Mouse (Mus musculus): ENCODE results near the gene Fcgr3. TPM values are rescaled to one million over a fixed set of nuclear protein-coding genes. Genes with fewer than 3 reads are reported as not detected.
"Not testable (repeated sequence)": the region's sequence is repeated elsewhere in the genome, so short reads cannot be mapped to it uniquely, and the experiment has no call there.

Gene Fcgr3
- 100 to 1,000 TPM in 2 of 26 experiments, 10 to 100 TPM in 24; 11.2 to 126 (median 31.3) TPM for total RNA-seq (2018; cell fraction: chromatin; rRNA removed)
- total RNA-seq (2018; cell fraction: cytosol; rRNA removed) = 1,000 to 10,000 TPM in 1 of 26 experiments, 100 to 1,000 TPM in 25; 241 to 1,033 (median 488) TPM
- 100 to 1,000 TPM in 22 of 26 experiments, 10 to 100 TPM in 4; 68.5 to 379 (median 158) TPM for total RNA-seq (2018; cell fraction: nucleus; rRNA removed)
- 921 to 1,206 TPM (median 1,155 TPM) in 3 replicates for polyA plus RNA-seq (2018)

DNA sequence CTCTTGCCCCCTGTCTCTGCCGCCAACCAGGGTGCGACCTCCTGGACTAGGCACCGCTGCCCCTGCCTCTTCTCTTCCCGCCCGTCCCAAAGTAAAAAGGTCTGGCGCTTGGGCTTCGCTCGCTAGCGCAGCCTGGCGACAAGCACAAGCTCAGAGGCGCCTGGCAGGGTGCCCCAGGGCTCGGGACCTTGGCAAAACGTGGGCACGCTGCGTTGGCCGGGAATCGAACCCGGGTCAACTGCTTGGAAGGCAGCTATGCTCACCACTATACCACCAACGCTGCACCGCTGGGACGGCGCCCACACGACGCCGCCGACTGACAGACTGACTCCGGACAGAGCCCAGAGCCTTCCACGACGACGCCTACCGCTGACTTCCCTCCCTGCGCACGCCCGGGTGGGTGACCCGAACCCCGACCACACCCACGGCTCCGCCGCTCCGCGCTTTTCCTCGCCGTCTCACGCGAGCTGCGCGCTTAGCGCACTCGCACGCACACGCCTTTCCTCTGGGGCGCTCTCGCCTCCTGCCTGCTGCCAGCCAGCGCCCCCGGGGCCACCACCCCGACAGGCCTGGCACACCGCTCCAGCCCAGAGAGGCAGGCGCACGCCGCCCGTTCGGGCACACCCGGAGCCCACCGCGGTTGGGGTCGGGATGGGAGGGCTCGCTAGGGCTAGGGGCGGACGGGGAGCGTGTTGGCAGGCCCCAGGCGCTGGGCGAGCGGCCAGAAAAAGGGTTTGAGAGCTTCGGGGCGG is at the start of gene Fcgr3:
Fcgr3 (minus strand) TSS at position 445 of the 752 bp plus-strand sequence.
- 4% methylated on average over 31 of the region's 75 CpGs for WGBS (ENCODE audit: missing documents)
- H3K36me3 ChIP-seq (ENCODE audit: inconsistent target); H3K79me2 ChIP-seq (ENCODE audit: inconsistent target); H3K4me3 ChIP-seq (ENCODE audit: inconsistent target); H3K27ac ChIP-seq: not testable (repeated sequence)

DNA sequence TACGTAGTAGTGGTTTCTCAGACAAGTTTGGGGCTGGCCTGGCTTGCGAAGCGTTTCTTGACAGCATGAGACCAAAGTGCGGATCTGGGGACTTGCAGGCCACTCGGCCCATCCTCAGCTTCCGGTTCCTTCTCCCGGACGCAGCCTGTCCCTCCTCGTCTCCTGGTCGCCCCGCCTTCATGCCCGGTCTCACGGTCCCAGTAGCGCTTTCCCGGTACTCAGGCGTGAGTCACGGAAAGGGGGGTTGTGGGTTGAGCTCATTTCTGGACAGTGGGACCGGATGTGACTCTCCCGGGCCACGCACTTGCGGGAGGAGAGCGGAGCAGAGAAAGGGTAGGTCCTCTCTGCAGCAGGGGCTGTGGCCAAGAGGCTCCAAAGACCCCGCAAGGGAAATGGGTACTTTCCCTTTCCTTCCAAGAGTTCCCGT is 49.2 kb upstream of the Fcgr3 start, which contains the start of gene Cfap126:
Cfap126 (plus strand) TSS at position 46 of the 427 bp plus-strand sequence.
- Histone ChIP-seq H3K79me2 (ENCODE audit: inconsistent target) (no peaks in the 10 kb centered on the region), H3K36me3 (ENCODE audit: inconsistent target) (no peaks in the 10 kb centered on the region), H3K4me3 (ENCODE audit: inconsistent target) (peak within 1 kb of the TSS; percentile 38), H3K27ac (peak within 1 kb of the TSS; percentile 71)
- under 1% methylated on average over 24 of the region's 24 CpGs for WGBS (ENCODE audit: missing documents)

DNA sequence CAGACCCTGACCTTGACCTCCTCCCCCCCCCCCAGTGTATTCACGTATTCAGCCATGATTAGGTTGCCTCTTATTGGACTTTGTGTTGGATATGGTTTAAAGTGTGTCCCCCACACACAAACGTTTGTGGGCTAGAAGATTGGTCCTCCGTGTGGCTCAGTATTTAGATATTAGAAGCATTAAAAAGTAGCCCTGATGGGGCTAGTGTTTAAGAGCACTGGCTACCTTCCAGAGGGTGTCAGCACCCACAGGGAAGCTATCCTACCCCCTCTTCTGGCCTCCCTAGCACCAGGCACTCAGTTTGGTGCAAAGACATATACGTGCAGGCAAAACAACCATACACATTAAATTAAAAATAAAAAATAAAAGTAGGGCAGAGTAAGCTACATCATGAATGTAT is 48.3 kb upstream of the Fcgr3 start:
- Histone ChIP-seq H3K79me2 (ENCODE audit: inconsistent target) (no peaks in the 10 kb centered on the region), H3K27ac (peak overlapping the region; percentile 71; the same call in 1 of the 2 replicates), H3K4me3 (ENCODE audit: inconsistent target) (no peak overlapping the region), H3K36me3 (ENCODE audit: inconsistent target) (no peaks in the 10 kb centered on the region)
- 75% methylated on average over 3 of the region's 4 CpGs for WGBS (ENCODE audit: missing documents)

GRCm38 (mm10) chr1:171111781-171112575 is 47.2 kb upstream of the Fcgr3 start:
- H3K4me3 ChIP-seq (ENCODE audit: inconsistent target) = peak overlapping the region; percentile 54
- H3K27ac ChIP-seq = peak overlapping the region; percentile 61
- H3K79me2 ChIP-seq (ENCODE audit: inconsistent target) = no peaks in the 10 kb centered on the region
- WGBS (ENCODE audit: missing documents) = 1% methylated on average over 15 of the region's 15 CpGs
- no peaks in the 10 kb centered on the region for H3K36me3 ChIP-seq (ENCODE audit: inconsistent target)

DNA sequence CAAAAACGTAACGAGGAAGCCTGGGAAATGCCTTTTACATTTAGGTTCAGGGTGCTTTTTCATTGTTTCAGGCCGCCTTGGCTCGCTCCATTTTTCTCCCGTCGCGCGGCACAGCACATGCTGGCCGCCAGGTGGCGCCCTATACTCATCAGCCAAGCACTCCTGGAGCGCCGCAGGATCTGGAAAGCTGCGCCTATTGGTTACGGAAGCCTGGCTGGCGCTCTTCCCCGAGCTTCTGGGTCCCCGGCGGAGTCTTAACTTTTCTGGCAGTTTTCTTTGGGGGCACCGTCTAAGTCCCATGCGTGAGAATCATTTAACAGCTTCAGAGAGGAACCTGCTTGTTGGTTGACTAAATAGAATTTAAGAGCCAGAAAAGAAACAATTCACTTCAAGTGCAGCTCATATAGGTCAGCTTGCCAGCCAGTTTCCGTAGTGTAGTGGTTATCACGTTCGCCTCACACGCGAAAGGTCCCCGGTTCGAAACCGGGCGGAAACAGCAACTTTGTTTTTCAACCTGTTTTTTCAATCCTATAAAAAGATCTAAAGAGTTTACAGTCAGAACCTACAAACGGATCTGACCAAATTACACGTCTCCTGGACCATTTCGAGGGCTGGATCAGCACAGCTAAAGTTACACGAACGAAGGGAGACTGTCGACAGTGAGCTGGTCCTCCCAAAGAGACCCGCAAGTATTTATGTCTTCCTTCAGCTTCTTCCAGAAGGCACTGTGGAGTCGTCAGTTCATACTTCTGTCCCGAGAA is 46.5 kb upstream of the Fcgr3 start:
- WGBS (ENCODE audit: missing documents) = under 1% methylated on average over 37 of the region's 38 CpGs

GRCm38 (mm10) chr1:171110659-171111019 is 45.9 kb upstream of the Fcgr3 start:
- 50% methylated on average over 15 of the region's 15 CpGs for WGBS (ENCODE audit: missing documents)
- peak overlapping the region; percentile 54; the same call in 1 of the 2 replicates for H3K4me3 ChIP-seq (ENCODE audit: inconsistent target)
- no peaks in the 10 kb centered on the region for H3K36me3 ChIP-seq (ENCODE audit: inconsistent target)
- H3K79me2 ChIP-seq (ENCODE audit: inconsistent target) = no peaks in the 10 kb centered on the region
- H3K27ac ChIP-seq = no peak overlapping the region

More for the DNA sequence above, 46.5 kb upstream of the Fcgr3 start:
- Histone ChIP-seq H3K27ac (peak overlapping the region; percentile 61), H3K36me3 (ENCODE audit: inconsistent target) (no peaks in the 10 kb centered on the region), H3K4me3 (ENCODE audit: inconsistent target) (peak overlapping the region; percentile 54), H3K79me2 (ENCODE audit: inconsistent target) (no peaks in the 10 kb centered on the region)

GRCm38 (mm10) chr1:171109620-171110019 is 44.9 kb upstream of the Fcgr3 start:
- Histone ChIP-seq H3K27ac (no peak overlapping the region), H3K36me3 (ENCODE audit: inconsistent target) (no peaks in the 10 kb centered on the region), H3K79me2 (ENCODE audit: inconsistent target) (no peaks in the 10 kb centered on the region), H3K4me3 (ENCODE audit: inconsistent target) (no peak overlapping the region)
- WGBS (ENCODE audit: missing documents) = 88% methylated on average over 9 of the region's 9 CpGs

DNA sequence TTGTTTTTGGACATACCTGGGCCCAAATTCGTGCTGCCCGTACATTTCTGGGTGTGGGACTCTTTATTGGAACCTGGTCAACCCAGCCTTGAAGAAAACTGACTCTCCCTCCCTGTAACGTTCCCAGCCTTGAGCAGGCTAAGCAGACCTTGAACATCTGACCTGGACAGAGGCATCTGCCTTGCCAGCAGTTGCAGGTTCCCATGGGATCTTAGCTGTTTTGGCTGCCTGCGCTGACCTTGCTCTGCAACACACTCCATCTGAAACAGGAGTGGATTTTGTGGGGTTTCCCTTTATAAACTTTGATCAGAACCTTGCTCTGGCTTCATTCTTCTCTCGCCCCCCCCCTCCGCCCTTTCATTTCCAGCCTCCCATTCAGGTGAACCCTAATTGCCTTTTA is 40.5 kb upstream of the Fcgr3 start:
- 96% methylated on average over 6 of the region's 6 CpGs for WGBS (ENCODE audit: missing documents)
- Histone ChIP-seq H3K4me3 (ENCODE audit: inconsistent target) (no peak overlapping the region), H3K79me2 (ENCODE audit: inconsistent target) (no peaks in the 10 kb centered on the region), H3K36me3 (ENCODE audit: inconsistent target) (no peaks in the 10 kb centered on the region), H3K27ac (no peak overlapping the region)

GRCm38 (mm10) chr1:171103179-171103840 is 38.6 kb upstream of the Fcgr3 start:
- H3K79me2 ChIP-seq (ENCODE audit: inconsistent target) = no peaks in the 10 kb centered on the region
- H3K36me3 ChIP-seq (ENCODE audit: inconsistent target) = no peaks in the 10 kb centered on the region
- no peak overlapping the region for H3K27ac ChIP-seq
- 15% methylated on average over 10 of the region's 10 CpGs for WGBS (ENCODE audit: missing documents)
- peak overlapping the region; percentile 59 for H3K4me3 ChIP-seq (ENCODE audit: inconsistent target)

DNA sequence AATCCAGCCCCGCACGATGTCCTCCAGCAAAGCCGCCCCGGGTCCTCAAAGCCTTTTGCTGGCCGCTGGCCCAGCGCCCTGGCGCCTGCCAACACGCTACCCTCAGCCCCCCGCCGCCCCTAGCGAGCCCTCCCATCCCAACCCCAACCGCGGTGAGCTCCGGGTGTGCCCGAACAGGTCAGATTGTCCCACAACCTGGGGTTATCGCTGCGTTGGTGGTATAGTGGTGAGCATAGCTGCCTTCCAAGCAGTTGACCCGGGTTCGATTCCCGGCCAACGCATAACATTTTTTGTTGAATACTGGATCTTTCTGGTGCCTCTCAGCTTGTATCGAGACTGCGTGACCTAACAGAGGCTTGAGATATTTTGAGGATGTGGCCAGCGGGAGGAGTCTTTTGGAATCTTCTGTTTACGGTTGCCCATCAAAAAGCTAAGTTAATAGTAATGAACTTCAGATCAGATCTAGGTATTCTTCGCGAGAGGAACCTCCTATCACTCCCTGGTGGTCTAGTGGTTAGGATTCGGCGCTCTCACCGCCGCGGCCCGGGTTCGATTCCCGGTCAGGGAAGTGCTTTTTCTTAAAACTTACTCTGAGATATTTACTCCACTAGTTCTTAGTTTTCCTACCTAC is 37.9 kb upstream of the Fcgr3 start:
- H3K4me3 ChIP-seq (ENCODE audit: inconsistent target) = peak overlapping the region; percentile 59
- under 1% methylated on average over 35 of the region's 35 CpGs for WGBS (ENCODE audit: missing documents)
- no peak overlapping the region for H3K27ac ChIP-seq
- no peaks in the 10 kb centered on the region for H3K36me3 ChIP-seq (ENCODE audit: inconsistent target)
- H3K79me2 ChIP-seq (ENCODE audit: inconsistent target) = no peaks in the 10 kb centered on the region

DNA sequence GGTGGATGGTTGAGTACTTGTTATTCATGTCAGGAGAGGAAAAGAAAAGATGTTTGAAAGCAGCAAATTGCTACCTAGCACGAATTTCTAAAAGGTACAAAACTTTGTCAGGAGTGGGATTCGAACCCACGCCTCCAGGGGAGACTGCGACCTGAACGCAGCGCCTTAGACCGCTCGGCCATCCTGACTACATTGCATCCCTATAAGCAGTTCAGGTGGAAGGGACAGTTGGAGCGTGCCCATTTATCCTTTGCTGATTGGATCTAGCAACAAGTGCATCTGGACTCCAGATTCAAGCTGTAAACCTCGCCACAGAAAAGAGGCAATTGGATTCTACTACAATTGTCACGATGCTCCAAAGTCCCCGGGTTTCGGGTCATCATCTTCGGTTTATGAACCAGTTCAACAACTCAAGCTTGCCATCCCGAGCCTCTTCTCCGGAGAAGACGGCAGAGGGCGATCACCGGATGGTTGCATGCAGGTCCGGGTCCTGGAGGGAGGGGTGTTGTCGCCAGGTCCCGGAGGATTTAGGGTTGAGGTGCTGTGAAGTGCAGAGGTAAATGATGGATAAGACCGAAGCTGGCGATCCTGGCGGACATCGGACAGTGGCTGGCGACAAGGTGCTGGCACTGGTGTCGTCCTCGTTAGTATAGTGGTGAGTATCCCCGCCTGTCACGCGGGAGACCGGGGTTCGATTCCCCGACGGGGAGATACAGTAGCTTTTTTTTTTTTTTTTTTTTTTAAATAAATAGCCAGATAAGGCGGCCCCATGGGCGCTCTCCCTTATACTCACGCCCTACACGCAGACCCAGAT is 37.2 kb upstream of the Fcgr3 start:
- H3K27ac ChIP-seq = no peak overlapping the region
- H3K79me2 ChIP-seq (ENCODE audit: inconsistent target) = no peaks in the 10 kb centered on the region
- peak overlapping the region; percentile 59 for H3K4me3 ChIP-seq (ENCODE audit: inconsistent target)
- H3K36me3 ChIP-seq (ENCODE audit: inconsistent target) = no peaks in the 10 kb centered on the region
- WGBS (ENCODE audit: missing documents) = 1% methylated on average over 36 of the region's 40 CpGs

DNA sequence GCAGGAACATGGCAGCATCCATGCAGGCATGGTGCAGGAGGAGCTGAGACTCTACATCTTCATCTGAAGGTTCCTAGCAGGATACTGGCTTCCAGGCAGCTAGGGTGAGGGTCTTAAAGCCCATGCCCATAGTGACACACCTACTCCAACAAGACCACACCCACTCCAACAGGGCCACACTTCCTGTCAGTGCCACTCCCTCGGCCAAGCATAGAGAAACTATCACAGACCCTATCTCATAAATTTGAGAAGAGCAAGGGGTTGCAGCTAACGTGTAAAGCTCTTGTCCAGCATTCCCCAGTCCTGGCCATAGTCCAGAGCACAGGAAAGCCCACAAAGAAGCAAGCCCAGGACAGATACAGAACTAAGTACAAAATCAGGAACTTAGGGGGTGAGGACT is 36.3 kb upstream of the Fcgr3 start:
- no peaks in the 10 kb centered on the region for H3K36me3 ChIP-seq (ENCODE audit: inconsistent target)
- no peak overlapping the region for H3K4me3 ChIP-seq (ENCODE audit: inconsistent target)
- no peak overlapping the region for H3K27ac ChIP-seq
- H3K79me2 ChIP-seq (ENCODE audit: inconsistent target) = no peaks in the 10 kb centered on the region
- 63% methylated on average over 2 of the region's 2 CpGs for WGBS (ENCODE audit: missing documents)

- H3K79me2 ChIP-seq (ENCODE audit: inconsistent target) = no peaks in the 10 kb centered on the region
- H3K4me3 ChIP-seq (ENCODE audit: inconsistent target) = no peak overlapping the region
- no peaks in the 10 kb centered on the region for H3K36me3 ChIP-seq (ENCODE audit: inconsistent target)
- 74% methylated on average over 2 of the region's 2 CpGs for WGBS (ENCODE audit: missing documents)
- no peak overlapping the region for H3K27ac ChIP-seq
Measured at GRCm38 (mm10) chr1:171097612-171098011, 32.9 kb upstream of the Fcgr3 start.
